Mouse (Mus musculus): ENCODE data around the gene Rbpjl.

DNA sequence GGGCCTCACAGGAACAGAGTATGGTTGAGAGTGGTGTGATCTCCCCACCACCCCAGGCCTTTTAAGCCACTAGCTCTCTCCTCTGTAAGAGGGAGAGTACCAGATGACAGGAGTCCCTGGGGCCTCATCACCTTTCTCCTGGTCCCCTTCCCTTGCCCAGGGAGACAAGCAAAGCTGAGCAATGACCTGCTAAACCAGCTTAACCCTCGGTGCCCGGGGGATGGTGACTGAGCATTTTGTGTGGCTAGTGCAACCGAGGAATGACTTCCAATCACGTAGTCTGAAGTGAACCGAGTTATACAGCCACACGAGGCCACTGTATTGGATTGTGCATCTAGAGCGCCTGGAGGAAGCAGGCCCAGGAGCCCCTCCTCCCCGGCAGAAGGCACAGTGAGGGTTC lies 21.5 kb downstream of the Rbpjl start:
- TF ChIP-seq POLR2A (IDR thresholded peaks at IDR 0.05; ENCODE audit: insufficient read depth, low read depth, low read length) (no peak), CTCF (IDR thresholded peaks at IDR 0.05) (no peak), EP300 (IDR thresholded peaks at IDR 0.05; ENCODE audit: insufficient read depth, low read depth, low read length) (no peak)
